Mouse (Mus musculus) ovary, postnatal 14 days (tissue): Measurements from ENCODE around the gene BC080695.
"Not testable (repeated sequence)": the region's sequence is repeated elsewhere in the genome, so short reads cannot be mapped to it uniquely, and the experiment has no call there.

Experiments used
- DNase-seq: peaks from one replicate; pipeline ENCODE4 v3.0.0; 2022; ENCODE audit warnings: low spot score

Gene BC080695

DNA sequence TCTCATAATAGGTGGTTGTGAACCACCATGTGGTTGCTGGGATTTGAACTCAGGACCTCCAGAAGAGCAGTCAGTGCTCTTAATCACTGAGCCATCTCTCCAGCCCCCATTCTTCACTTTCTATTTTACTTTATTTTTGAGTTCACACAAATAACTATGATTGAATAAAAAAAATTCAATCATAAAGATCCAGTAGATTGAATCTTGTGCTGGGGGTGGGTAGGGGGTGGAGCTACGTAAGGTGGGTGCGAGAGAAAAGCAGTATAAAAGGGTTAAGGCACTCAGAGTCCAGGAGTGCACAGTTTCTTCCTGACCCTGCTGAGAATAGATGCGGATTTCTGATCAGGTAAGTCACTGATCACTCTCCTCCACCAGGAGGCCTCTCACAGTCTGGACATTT is at the start of gene BC080695, which contains the start of gene Gm13057:
TSS of gene BC080695 (plus strand) at position 301 of the 400 bp plus-strand sequence.
TSS of gene Gm13057 (plus strand) at position 310 of the 400 bp plus-strand sequence.
- not testable (repeated sequence) for DNase-seq

DNA sequence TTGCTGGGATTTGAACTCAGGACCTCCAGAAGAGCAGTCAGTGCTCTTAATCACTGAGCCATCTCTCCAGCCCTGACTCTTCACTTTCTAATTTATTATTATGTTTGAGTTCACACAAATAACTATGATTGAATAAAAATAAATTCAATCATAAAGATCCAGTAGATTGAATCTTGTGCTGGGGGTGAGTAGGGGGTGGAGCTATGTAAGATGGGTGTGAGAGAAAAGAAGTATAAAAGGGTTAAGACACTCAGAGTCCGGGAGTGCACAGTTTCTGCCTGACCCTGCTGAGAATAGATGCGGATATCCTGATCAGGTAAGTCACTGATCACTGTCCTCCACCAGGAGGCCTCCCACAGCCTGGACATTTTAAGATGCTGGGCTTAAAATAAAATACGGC is 40.5 kb upstream of the BC080695 start, which contains the start of gene Gm13043:
TSS of gene Gm13043 (plus strand) at position 301 of the 400 bp plus-strand sequence.
- DNase-seq, result no peak

DNA sequence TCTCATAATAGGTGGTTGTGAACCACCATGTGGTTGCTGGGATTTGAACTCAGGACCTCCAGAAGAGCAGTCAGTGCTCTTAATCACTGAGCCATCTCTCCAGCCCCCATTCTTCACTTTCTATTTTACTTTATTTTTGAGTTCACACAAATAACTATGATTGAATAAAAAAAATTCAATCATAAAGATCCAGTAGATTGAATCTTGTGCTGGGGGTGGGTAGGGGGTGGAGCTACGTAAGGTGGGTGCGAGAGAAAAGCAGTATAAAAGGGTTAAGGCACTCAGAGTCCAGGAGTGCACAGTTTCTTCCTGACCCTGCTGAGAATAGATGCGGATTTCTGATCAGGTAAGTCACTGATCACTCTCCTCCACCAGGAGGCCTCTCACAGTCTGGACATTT is 15.8 kb upstream of the BC080695 start, which contains the start of gene Gm13040:
TSS of gene Gm13040 (plus strand) at position 301 of the 400 bp plus-strand sequence.
- DNase-seq, result not testable (repeated sequence)

DNA sequence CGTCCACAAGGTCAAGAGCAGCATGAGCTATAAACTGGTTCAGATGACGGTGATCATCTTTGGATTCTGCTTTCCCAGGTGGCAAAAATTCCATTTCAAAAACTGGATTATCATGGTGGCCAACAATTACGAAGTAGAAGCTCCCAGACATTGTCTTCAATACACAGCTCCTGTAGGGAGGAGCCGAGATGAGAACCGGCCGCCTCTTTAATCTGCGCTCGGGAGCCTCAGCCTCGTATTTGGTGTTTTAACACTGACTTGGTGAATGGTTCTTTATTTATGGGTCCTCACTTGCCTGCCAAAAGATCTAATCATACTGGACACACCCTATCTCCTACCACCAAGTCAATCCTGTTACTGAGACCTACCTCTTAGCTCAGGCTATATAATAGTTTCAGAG is 60.4 kb downstream of the BC080695 start:
- DNase-seq, result not testable (repeated sequence)

DNA sequence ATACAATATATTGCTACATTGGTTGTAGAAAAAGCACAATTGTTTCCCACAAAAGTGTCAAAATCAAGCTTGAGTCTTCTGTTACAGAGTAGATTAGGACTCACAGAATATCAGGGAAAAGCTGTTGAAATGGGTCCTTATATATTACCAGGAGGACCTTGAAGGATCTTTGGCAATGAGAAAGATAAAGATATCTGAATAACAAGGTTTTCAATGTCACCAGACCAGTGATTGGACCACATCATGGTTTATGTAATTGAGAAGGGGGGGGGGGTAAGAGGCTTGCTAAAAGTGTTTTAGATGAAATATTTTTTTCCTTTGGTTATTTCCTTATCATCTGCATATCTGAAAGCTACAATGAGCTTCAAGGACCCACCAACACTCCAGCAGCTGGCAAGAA is 63.2 kb downstream of the BC080695 start, which contains the start of gene Gm13083:
TSS of gene Gm13083 (plus strand) at position 301 of the 400 bp plus-strand sequence.
- not testable (repeated sequence) for DNase-seq

DNA sequence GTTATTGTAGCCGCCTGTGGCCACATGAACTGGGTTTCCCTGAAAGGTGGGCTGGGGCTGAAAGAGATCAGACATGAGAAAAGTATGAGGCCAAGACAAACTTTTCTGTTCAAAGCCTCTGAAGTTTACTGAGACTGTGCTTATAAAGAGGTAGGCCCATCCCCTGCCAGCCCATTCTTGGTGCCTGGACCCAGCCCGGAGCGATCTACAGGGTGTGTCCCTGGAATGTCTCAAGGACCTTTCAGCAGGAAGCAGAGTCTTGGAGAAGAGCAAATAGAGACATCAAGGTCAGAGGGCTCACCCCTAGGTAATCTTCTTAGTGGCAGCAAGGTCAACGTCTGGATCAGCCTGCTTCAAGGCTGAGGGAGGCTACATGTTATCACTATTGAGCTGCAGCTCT is 66.6 kb downstream of the BC080695 start:
- DNase-seq, result not testable (repeated sequence)
